Mouse (Mus musculus) spleen, postnatal 14 days (tissue): ENCODE measurements around the gene Gm19668.
"Not testable (repeated sequence)": the region's sequence is repeated elsewhere in the genome, so short reads cannot be mapped to it uniquely, and the experiment has no call there.

Experiments used
- DNase-seq, 2 experiments: peaks; one replicate each; pipeline ENCODE4 v3.0.0; 2021 to 2022; ENCODE audit warnings: low spot score in 2 of 2

Gene Gm19668

DNA sequence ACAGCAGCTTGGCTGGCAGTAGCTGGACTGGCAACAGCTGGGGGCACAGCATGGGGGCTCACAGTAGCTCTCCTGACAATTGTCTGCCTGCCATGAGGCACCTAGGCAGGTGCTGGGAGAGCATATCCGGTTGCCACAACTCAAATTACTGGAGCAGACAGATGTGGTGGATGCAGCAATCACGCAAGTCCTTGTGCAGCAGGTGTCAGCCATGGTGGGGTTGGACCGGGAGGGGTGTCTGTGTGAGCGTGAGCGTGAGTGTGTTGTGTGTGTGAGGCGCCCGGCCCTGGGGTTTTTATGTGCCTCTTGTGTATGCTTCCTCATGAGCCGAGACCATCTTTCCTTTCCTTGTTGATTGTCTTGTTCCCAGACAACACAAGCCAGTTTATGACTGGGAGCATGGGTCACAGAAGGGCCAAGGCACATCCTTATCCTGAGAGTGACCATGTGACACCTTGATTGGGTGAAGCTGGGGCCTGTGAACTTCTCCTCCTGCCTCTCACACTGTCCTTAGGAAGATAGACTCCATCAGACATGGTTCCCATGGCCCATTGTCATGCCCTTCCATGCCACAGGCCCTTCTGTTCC lies at the start of gene Gm19668:
Gm19668 (minus strand) TSS at position 213 of the 588 bp plus-strand sequence.
- no peak for DNase-seq

DNA sequence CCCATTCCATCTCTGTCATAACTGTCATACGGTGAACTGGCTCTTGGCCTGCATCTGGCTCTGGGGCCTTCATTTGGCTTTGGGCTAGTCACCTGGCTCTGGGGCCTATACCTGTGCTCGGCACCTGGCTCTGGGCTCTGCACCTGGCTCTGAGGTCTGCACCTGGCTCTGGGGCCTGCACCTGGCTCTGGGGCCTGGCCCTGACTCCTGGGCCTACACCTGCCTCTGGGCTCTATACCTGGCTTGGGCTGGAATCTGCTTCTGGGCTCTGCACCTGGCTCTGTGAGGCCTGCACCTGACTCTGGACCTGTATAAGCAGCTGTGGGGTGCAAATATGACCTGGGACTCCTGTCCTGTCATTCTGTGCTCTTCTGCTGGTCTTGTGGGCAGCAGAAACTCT lies 48.6 kb upstream of the Gm19668 start:
- no peak for DNase-seq

DNA sequence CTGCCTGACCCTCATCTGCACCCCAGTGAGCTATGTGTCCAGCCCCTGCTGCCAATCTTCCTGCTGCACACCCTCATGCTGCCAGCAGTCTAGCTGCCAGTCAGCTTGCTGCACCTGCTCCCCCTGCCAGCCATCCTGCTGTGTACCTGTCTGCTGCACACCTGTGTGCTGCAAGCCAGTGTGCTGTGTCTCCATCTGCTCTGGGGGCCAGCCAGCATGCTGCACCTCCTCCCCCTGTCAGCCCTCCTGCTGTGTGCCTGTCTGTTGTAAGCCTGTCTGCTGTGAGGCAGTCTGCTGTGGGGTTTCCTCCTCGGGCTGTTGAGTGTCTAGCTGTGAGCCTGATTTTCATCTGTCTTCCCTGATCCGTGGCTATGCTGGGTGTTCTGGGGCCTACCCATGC lies 48.0 kb upstream of the Gm19668 start:
- no peak for DNase-seq

DNA sequence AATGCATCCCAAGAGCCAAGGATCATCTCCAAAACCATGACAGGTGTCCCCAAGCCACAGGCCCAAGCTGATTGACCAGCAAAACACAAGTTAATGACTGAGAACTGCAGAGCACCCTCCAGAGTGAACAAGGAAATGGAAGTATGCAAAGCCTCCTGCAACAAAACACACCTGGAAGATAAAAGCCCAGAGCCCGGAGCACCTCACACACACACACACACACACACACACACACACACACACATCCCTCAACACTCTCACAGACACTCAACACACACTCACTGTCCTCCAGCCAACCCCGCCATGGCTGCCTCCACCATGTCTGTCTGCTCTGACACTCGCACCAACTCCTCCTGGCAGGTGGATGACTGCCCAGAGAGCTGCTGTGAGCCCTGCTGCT lies 47.6 kb upstream of the Gm19668 start, which contains the start of gene Gm36176:
Gm36176 (plus strand) TSS at position 301 of the 400 bp plus-strand sequence.
- DNase-seq, result no peak

DNA sequence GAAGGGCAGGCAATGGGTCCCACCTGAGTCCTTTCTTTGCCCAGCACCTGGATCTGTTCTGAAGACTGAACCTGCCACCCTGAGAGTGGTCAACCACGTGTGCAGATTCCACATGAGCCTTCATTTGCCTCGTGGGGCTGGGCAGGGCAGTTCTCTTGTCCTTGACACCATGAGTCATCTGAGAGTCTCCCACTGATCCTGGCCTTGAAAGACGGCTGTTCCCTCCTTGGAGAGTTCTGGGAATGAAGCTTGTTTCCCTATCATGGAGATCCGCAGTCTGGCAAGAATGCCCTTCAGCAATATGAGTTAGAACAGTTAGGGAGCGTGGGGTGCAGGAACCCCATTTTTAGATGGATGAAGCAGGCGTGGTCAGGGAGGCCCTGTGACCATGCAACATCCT lies 40.1 kb upstream of the Gm19668 start:
- no peak for DNase-seq

DNA sequence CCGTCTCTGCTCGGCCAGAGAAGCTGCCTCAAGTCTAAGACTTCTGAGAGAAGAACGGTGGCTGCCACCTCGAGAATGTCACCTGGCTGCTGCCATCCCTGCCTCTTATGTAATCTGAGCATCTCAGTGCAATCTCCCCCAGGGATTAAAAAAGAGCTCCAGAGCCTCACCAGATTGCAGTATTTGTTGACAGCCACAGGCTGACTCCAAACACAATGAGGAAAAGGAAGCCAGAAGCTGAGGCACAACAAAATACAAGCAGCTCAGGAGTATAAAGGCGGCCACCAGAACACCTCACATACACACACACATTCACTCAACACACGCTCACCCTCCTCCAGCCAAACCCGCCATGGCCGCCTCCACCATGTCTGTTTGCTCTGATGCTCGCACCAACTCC lies 36.7 kb upstream of the Gm19668 start, which contains the start of gene Krtap10-10:
Krtap10-10 (plus strand) TSS at position 301 of the 400 bp plus-strand sequence.
- no peak for DNase-seq

DNA sequence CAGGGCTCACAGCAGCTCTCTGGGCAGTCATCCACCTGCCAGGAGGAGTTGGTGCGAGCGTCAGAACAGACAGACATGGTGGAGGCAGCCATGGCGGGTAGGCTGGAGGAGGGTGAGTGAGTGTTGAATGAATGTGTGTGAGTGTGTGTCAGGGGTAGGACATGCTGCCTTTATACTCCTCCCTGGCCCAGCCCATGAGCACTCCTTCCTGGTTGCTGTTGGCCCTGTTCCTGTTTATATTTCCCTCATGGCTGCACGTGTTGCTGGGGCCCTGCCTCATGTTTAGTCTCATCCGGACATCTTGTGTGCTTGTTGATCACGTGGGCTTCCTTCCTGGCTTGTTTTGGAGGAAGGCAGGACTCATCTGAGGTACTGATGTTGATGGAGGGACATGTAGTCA lies 28.0 kb upstream of the Gm19668 start, which contains the start of gene Krtap10-4:
Krtap10-4 (minus strand) TSS at position 145 of the 400 bp plus-strand sequence.
- no peak for DNase-seq

DNA sequence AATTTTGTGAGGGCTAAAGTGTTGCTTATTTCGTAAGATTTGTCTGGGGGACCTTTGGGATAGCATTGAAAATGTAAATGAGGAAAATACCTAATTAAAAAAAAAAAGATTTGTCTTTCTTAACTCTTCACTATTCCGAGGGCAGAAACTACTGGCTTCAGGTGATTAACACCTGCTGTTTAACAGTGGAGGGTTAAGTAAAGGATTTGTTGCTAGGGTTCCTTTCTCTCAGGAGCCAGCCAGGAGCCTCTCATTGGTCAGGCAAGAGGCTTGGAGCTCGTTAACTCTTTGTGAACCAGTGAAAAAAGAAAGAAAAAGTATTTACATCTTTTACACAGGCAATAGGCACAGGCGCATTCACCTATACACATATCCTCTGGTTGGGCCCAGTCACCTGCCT lies 20.3 kb upstream of the Gm19668 start:
- no peak for DNase-seq

DNA sequence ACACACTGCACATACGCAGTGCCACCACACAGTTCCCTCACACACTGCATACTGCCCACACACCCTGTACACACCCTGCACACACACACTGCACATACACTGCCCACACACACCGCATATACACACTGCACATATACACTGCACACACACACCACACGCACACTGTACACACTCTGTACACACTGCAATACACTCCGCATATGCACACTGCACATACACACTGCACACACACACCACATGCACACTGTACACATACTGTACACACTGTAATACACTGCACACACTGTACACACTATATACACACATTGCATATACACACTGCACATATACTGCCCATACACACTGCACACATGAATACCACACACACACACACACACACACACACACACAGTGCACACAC lies 19.6 kb upstream of the Gm19668 start:
- no peak for DNase-seq

DNA sequence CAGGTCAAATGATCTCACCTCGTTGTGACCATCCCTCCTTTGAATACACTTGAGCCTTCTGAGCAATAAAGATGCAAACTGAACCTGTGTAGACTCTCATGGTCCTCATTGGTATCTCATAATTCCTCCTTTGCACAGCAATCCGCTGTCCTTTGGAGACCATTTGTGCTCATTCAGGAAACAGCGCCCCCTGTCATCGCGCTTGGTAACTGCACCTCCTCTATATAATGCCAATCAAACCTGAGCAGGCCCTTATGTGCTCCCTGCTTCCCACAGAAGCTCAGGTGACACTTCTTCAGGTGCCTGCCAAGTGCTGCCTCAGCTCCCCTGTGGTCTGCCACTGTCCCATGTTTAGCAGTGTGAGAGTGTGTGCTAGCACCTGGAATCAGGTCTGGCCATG lies 16.6 kb upstream of the Gm19668 start:
- peak in 1 of 2 experiments; percentile 9 for DNase-seq

DNA sequence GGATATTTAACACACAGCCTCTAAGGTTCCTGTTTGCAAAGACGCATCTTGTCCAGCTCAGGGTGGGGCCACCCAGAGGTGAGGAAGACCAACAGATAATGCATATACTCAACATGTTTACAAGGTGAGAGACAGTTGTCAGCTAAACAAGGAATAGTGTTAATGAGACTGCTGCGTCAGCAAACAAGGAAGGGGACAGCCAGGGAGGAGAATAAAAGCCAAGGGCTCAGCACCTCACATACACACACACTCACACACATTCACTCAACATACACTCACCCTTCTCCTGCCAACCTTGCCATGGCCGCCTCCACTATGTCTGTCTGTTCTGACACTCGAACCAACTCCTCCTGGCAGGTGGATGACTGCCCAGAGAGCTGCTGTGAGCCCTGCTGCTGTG lies 15.4 kb upstream of the Gm19668 start, which contains the start of gene Gm2696:
Gm2696 (plus strand) TSS at position 301 of the 400 bp plus-strand sequence.
- no peak for DNase-seq

DNA sequence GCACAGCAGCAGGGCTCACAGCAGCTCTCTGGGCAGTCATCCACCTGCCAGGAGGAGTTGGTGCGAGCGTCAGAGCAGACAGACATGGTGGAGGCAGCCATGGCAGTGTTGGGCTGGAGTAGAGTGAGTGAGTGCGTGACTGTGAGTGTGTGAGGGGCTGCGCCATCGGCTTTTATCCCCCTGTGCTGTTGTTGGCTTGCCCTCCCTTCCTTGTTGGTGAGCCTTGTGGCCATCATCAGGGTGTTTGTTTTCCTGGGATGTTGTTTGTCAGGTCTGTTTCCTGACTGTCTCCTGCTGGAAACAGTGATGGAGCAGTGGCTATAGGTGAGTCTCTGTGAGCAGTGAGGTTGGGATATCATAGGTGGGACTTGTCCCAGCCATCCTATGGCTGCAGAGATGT lies 12.8 kb upstream of the Gm19668 start, which contains the start of gene Gm9507:
Gm9507 (minus strand) TSS at position 101 of the 400 bp plus-strand sequence.
- DNase-seq, result no peak

DNA sequence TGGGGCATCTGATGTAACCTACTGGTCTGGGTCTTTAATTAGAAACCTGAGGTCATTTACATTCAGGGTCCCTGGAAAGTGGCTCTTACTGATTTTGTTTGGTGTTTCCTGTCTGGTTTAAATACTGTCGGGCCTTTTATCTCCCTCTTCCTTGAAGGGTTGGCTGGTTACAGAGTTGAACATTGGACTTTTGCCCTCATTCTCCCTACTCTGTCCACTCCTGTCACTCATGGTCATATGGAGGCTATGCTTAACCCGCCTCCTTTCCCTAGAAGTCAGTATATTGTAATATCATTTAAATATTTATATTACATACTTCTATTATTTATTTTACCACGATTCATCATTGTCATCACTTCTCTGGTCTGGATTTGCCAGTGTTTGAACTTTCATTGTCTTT lies 5.2 kb upstream of the Gm19668 start:
- no peak for DNase-seq

DNA sequence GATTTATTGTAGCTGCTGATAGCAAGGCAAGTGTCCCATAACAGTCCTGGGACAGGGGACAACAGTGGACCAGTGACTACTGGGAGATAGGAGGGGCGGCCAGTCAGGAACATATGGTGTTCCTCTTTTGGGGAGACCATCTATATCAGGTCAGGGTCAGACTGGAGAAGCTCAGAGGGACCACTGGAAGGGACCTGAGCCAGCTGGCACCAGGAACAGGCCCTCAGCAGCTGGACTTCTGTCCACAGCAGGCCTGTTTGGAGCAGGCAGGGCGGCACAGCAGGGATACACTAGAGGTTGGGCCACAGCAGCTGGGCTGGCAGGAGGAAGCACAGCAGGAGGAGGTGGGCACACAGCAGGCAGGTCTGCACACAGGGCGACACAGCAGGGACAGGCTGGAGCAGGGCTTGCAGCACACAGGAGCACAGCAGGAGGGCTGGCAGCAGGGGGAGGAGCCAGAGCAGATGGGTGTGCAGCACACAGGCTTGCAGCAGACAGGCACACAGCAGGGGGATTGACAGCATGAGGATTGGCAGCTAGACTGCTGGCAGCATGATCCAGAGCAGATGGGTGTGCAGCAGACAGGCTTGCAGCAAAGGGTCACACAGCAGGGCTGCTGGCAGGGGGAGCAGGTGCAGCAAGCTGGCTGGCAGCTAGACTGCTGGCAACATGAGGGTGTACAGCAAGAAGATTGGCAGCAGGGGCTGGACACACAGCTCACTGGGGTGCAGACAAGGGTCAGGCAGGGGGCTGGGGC lies 591 bp downstream of the Gm19668 start:
- DNase-seq, result not testable (repeated sequence)

DNA sequence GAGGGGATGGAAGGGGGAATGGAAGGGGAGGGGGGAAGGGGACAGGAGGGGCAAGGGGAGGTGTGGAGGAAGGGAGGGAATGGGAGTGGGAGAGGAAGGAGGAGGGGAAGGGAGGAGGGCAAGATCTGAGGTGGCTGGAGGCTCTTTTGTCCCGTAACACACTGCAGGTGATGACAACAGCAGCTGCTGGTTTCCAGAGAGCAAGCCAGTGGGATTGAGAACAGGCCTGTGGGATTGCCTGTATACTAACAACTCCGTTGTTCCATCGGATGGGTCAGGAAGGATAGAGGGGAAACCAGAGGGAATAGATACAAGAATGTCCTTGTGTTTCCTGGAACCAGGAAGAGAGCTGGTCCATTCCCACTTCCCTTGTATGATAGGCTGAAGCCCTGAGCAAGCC lies 1.3 kb downstream of the Gm19668 start:
- no peak for DNase-seq

DNA sequence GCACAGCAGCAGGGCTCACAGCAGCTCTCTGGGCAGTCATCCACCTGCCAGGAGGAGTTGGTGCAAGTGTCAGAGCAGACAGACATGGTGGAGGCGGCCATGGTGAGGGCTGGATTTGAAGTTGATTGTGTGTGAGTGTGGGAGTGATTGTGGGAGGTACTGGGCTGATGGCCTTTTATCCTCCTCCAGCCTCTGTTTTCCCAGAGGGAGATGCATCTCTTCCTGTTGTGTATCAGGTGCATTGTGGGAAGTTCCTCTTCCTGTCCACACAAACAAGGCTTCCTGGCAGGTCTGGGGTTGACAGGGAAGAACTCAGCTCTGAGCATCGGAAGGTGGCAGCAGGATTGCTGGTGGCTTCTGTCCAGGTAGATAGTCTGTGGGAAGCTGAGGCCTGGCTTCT lies 4.0 kb downstream of the Gm19668 start, which contains the start of gene Gm9639:
Gm9639 (minus strand) TSS at position 101 of the 400 bp plus-strand sequence.
- no peak for DNase-seq

DNA sequence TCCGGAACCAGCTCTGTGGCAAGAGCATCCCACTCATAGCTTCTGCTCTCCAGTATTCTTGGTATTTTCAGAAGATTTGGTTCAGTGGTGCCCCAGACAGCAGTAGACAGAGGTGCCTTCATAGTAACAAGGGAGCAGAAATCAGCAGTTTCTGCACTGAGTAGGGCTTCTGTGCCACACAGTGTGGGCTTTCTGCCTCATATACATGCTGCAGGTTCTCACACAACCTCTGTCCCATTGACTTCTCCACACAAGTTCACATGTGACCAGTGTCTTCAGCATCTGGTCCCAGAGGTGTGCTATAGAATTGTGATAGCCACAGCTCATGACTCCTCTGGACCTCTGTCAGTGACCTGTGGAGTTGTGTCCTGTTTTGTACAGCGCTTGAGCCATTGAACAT lies 10.3 kb downstream of the Gm19668 start:
- no peak for DNase-seq

DNA sequence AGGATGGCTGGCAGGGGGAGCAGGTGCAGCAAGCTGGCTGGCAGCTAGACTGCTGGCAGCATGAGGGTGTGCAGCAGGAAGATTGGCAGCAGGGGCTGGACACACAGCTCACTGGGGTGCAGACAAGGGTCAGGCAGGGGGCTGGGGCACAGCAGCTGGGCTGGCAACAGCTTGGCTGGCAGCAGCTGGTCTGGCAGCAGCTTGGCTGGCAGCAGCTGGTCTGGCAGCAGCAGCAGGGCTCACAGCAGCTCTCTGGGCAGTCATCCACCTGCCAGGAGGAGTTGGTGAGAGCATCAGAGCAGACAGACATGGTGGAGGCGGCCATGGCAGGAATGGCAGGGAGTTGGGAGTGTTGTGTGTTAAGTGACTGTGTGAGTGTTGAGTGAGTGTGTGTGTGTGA lies 11.1 kb downstream of the Gm19668 start, which contains the start of gene Gm7137:
Gm7137 (minus strand) TSS at position 325 of the 400 bp plus-strand sequence.
- DNase-seq, result not testable (repeated sequence)

DNA sequence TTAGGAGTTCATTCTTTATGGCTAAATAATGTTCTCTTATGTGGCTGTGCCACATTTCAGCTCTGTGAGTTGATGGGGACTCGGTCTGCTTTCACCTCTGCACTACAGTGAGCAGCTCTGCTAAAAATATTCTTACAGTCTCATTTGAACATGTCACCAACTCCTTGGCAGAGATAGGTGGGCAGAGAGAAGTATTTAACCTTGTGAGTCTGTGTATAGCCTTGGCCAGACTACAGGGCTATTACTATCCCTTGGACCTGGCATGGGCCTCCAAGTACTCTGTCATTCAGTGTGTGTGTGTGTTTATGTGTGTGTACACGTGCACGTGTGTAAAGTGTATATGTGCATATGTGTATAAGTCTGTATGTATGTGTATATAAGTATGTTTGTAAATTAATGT lies 15.5 kb downstream of the Gm19668 start:
- DNase-seq, result not testable (repeated sequence)

DNA sequence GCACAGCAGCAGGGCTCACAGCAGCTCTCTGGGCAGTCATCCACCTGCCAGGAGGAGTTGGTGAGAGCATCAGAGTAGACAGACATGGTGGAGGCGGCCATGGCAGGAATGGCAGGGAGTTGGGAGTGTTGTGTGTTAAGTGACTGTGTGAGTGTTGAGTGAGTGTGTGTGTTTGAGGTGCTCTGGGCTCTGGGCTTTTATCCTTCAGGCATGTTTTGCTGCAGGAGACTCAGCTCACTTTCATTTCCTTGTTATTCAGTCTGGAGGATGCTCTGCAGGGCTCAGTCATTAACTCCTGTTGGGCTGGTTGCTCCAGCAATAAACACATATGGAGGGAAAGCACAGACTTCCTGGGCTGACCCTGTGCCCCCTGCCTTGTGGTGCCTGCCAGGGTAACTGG lies 16.5 kb downstream of the Gm19668 start, which contains the start of gene Gm3250:
Gm3250 (minus strand) TSS at position 101 of the 400 bp plus-strand sequence.
- not testable (repeated sequence) for DNase-seq

DNA sequence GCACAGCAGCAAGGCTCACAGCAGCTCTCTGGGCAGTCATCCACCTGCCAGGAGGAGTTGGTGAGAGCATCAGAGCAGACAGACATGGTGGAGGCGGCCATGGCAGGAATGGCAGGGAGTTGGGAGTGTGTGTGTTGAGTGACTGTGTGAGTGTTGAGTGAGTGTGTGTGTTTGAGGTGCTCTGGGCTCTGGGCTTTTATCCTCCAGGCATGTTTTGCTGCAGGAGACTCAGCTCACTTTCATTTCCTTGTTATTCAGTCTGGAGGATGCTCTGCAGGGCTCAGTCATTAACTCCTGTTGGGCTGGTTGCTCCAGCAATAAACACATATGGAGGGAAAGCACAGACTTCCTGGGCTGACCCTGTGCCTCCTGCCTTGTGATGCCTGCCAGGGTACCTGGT lies 22.1 kb downstream of the Gm19668 start, which contains the start of gene Gm7138:
Gm7138 (minus strand) TSS at position 101 of the 400 bp plus-strand sequence.
- not testable (repeated sequence) for DNase-seq

DNA sequence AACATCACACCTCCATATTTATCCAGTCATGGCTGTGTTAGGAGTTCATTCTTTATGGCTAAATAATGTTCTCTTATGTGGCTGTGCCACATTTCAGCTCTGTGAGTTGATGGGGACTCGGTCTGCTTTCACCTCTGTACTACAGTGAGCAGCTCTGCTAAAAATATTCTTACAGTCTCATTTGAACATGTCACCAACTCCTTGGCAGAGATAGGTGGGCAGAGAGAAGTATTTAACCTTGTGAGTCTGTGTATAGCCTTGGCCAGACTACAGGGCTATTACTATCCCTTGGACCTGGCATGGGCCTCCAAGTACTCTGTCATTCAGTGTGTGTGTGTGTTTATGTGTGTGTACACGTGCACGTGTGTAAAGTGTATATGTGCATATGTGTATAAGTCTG lies 26.8 kb downstream of the Gm19668 start:
- DNase-seq, result not testable (repeated sequence)
